Mouse (Mus musculus) splenic B cell, adult 2 months (primary cell): ENCODE data around the gene Larp1.
A peak's percentile ranks its signal among the peaks of the same experiment; 100 is the strongest.
"Not testable (repeated sequence)": the region's sequence is repeated elsewhere in the genome, so short reads cannot be mapped to it uniquely, and the experiment has no call there.

Source experiments
- DNase-seq: peaks from one replicate; pipeline ENCODE4 v3.0.0-alpha.2; 2011; ENCODE audit warnings: low read depth, low spot score
- H3K27me3 ChIP-seq: 2 replicates; pipeline ENCODE4 v1.6.1; 2012; ENCODE audit warnings: mild to moderate bottlenecking, low read length, moderate library complexity, mixed read lengths; ENCODE audit not compliant: control insufficient read depth, poor library complexity, insufficient read depth, severe bottlenecking
- H3K36me3 ChIP-seq: 2 replicates; pipeline ENCODE4 v1.6.1; 2012; ENCODE audit warnings: mild to moderate bottlenecking, low read length, moderate library complexity, mixed read lengths; ENCODE audit not compliant: control insufficient read depth, poor library complexity, insufficient read depth, severe bottlenecking

The Larp1 gene

GRCm38 (mm10) chr11:58026860-58027259, 18.0 kb downstream of the Larp1 start:
- Histone ChIP-seq H3K36me3 (no peaks in the 10 kb centered on the region), H3K27me3 (no peaks in the 10 kb centered on the region)
- DNase-seq, result no peak

DNA sequence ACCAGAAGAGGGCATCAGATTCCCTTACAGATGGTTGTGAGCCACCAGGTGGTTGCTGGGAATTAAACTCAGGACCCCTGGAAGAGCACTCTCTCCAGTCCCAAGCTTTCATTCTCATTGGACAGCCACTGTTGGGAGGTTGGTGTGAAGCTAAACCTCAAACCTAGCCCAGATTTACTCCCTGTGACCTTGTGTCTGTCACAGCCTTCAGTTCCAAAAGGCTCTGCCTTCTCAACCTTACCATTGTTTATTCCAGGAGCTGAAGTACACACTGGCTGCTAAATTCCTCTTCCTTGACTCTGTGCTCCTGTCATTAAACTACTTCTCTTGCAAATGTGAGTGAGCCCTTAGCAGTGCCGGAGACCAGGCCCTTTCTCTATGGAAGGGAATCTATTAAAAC, 20.1 kb downstream of the Larp1 start:
- H3K36me3 ChIP-seq, result no peaks in the 10 kb centered on the region
- no peak for DNase-seq
- no peaks in the 10 kb centered on the region for H3K27me3 ChIP-seq

DNA sequence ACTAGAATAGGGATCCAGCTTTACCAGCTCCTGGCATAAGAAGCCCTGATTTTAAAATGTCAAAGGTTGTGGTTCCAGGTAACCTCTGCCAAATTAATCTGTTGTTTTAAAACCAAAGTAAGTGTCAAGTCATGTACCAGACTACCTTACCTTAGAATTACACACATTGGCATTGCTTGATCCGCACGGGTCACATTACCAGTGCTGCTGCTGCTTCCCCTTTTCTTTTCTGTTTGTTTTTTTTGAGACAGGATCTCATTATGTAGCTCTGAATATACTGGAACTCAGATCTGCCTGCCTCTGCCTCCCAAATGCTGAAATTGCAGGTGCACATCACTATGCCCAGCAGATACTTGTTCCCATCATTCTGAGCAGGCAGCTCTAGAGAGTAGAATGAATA, 21.0 kb downstream of the Larp1 start:
- peak; percentile 29 for DNase-seq
- no peaks in the 10 kb centered on the region for H3K36me3 ChIP-seq
- no peaks in the 10 kb centered on the region for H3K27me3 ChIP-seq

- no peaks in the 10 kb centered on the region for H3K36me3 ChIP-seq
- H3K27me3 ChIP-seq, result no peaks in the 10 kb centered on the region
- peak; percentile 27 for DNase-seq
Measured at GRCm38 (mm10) chr11:58031176-58031575, 22.3 kb downstream of the Larp1 start.

GRCm38 (mm10) chr11:58033635-58034034, 24.8 kb downstream of the Larp1 start:
- Histone ChIP-seq H3K27me3 (no peaks in the 10 kb centered on the region), H3K36me3 (no peaks in the 10 kb centered on the region)
- no peak for DNase-seq

- peak; percentile 54 for DNase-seq
- Histone ChIP-seq H3K27me3 (no peaks in the 10 kb centered on the region), H3K36me3 (peaks cover 1% of the 10 kb centered on the region; the same call in 1 of the 2 replicates)
Measured at GRCm38 (mm10) chr11:58039027-58039426, 30.2 kb downstream of the Larp1 start.

GRCm38 (mm10) chr11:58042861-58043431, 34.1 kb downstream of the Larp1 start:
- DNase-seq, result no peak
- Histone ChIP-seq H3K27me3 (no peaks in the 10 kb centered on the region), H3K36me3 (peaks cover 5% of the 10 kb centered on the region)

- DNase-seq, result peak; percentile 47
- Histone ChIP-seq H3K36me3 (peaks cover 22% of the 10 kb centered on the region), H3K27me3 (no peaks in the 10 kb centered on the region)
Measured at GRCm38 (mm10) chr11:58046438-58046837, 37.6 kb downstream of the Larp1 start.

- peak; percentile 70 for DNase-seq
- H3K36me3 ChIP-seq, result peaks cover 6% of the 10 kb centered on the region; the same call in 1 of the 2 replicates
- H3K27me3 ChIP-seq, result no peaks in the 10 kb centered on the region
Measured at GRCm38 (mm10) chr11:58057455-58057854, 48.6 kb downstream of the Larp1 start.

DNA sequence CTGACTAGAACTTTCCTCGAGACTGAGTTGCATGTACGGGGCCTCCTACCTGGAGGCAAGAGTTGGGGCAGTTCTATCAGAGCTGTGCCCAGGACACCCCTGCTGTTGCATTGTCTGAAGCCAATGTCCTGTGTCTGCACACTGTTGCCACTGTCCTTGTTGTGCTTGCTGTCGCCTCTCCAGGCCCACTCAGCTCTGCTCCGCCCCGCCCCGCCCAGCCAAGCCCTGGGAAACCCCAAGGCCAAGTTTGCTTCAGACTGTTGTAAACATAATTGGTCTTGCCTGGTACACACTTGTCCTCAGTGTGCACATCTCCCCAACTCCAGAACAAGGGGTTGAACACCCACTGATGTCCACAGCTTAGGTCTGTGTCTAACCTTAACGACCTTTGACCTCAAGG, 50.9 kb downstream of the Larp1 start:
- H3K36me3 ChIP-seq, DNase-seq, H3K27me3 ChIP-seq: not testable (repeated sequence)

GRCm38 (mm10) chr11:58061218-58061617, 52.4 kb downstream of the Larp1 start:
- H3K36me3 ChIP-seq, H3K27me3 ChIP-seq, DNase-seq: not testable (repeated sequence)

- H3K36me3 ChIP-seq, result 0 out of 2 replicates have a peak, but pooled peaks cover 6% of the 10 kb centered on the region
- no peak for DNase-seq
- H3K27me3 ChIP-seq, result no peaks in the 10 kb centered on the region
Measured at GRCm38 (mm10) chr11:58062586-58062985, 53.7 kb downstream of the Larp1 start.

DNA sequence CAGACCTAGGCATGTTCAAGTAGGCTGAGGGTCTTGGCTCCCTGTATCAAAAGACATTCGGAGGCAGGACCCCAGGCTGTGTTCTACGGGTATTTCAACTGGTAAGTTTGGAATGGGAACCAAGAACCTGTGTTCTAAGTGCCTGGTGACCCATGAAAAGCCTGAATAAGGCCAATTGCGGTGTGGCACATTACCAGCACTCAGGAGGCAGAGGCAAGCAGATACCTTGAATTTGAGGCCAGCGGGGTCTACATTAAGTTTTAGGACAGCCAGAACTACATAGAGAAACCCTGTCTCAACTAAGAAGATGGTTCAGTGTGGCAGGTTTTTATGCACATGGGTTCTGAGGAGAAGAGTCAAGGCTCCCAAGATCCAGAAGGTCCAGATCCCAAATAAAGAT, 56.2 kb downstream of the Larp1 start:
- 0 out of 2 replicates have a peak, but pooled peaks cover 2% of the 10 kb centered on the region for H3K36me3 ChIP-seq
- DNase-seq, result no peak
- no peaks in the 10 kb centered on the region for H3K27me3 ChIP-seq

DNA sequence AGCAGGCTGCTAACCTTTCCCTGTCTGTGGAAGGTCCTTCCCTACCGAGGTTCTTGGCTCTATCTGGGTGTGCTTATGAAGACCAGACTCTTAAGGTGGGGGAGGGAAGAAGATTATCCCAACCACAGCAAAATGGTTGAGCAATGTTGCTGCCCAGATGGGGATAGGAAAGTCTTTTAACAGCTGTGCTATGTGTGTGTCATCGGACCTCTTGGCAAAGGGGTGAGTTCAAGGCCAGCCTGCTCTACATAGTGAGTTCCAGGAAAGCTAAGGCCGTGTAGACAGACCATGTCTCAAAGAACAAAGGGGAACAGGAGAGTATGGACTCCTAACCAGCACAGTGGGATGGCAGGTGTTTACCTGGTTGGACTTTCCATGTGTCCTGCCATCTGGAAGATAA, 64.1 kb downstream of the Larp1 start:
- Histone ChIP-seq H3K27me3 (no peaks in the 10 kb centered on the region), H3K36me3 (no peaks in the 10 kb centered on the region)
- no peak for DNase-seq

- no peak for DNase-seq
- Histone ChIP-seq H3K36me3 (no peaks in the 10 kb centered on the region), H3K27me3 (no peaks in the 10 kb centered on the region)
Measured at GRCm38 (mm10) chr11:58077270-58077669, 68.4 kb downstream of the Larp1 start.

DNA sequence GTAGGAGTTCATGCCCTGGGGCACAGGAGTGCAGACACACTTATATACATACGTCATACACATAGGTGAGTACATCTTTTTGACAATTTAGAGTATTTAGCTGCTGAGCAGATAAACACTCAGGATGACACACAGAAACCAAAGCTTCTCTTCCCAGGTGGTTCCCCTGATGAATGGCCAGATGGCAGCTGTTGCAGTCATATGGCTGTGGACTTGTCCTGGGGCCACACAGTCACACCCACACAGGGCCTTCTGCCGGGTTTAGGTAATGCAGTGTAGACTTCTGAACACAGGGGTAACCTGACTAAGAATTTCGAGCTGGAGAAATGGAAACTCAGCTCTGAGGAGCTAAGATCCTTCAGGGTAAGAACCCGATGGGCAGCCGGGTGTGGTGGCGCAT, 72.9 kb downstream of the Larp1 start:
- DNase-seq, result no peak
- Histone ChIP-seq H3K36me3 (no peaks in the 10 kb centered on the region), H3K27me3 (no peaks in the 10 kb centered on the region)
